Mouse (Mus musculus): ENCODE measurements at regions not wholly inside any gene's neighbourhood (a gene's known extent, or its start where the extent isn't known, plus 50 kb on each side); places are given as distances from the start of the nearest gene placed in this dataset.

DNA sequence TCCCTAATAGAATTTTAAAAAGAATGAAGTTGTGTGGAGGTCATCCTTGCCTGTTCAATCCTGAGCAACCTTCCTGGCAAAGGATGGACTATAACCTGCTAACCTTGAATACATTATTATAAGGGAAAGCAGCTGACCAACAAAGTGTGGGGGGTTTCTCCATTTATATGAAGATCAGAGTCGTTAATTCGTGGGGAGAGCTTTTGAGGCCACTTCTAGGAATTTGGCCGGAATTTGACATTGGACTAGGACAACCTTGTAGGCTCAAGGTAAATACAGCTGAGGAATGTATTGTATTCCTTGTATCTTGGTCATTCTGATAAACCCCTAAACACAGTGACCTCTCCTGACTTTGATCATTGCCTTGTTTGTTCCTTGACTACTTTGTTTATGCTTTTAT lies 56.9 kb downstream of the Klf4 start:
- H3K4me1 ChIP-seq (ENCODE audit: control insufficient read depth, insufficient read depth, low read length): peaks cover 2% of the 10 kb centered on the region; the same call in 1 of the 2 replicates
- no peak overlapping the region for H3K4me3 ChIP-seq (ENCODE audit: control insufficient read depth, low read depth, low read length)
- no peak overlapping the region for H3K27ac ChIP-seq (ENCODE audit: control insufficient read depth, insufficient read depth, low read depth, low read length)
- no peak for TF ChIP-seq CTCF (IDR thresholded peaks at IDR 0.05; ENCODE audit: control insufficient read depth, insufficient read depth, insufficient replicate concordance, low read depth, low read length)
- no peak for TF ChIP-seq POLR2A (IDR thresholded peaks at IDR 0.05; ENCODE audit: control insufficient read depth, low read depth, low read length)
- H3K36me3 ChIP-seq (ENCODE audit: control insufficient read depth, insufficient read depth, low read length): no peaks in the 10 kb centered on the region
- no peaks in the 10 kb centered on the region for H3K27me3 ChIP-seq (ENCODE audit: control insufficient read depth, insufficient read depth, low read length)

DNA sequence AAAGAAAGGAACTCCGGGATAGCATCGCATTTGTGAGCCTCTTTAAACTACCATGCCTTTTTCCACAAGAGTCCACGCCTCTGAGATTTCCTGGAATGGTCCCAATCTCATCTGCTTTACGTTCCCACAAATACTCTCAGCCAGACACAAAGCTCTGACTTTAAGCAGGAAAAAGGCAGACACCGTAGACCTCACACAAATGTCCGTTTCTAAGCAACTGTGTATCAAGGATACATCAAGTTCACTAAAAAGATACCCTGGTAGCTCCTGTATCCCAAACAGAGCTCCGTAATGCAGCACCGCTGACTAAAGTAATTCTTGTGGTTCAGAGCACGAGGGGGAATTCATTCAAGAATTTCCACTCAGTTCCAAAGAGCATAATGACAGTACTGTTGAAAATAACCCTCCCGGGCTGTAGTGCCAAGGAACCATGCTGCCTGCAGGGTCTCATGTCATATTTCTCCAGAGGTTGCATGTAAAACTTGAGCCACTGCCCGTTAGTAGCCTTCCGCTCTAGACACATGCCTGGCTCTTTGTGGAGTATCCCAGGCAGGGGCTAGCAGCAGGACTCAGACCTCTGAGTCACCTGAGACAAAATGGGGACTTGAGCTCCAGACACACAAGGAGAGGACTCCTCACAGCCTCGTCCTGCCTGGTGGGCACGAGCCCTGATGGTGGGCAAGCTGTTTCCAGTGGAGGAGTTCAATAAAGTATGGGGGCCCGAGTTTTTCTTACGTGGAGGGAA lies 58.0 kb downstream of the Klf4 start:
- no peaks in the 10 kb centered on the region for H3K36me3 ChIP-seq (ENCODE audit: control insufficient read depth, insufficient read depth, low read length)
- H3K27me3 ChIP-seq (ENCODE audit: control insufficient read depth, insufficient read depth, low read length): no peaks in the 10 kb centered on the region
- H3K27ac ChIP-seq (ENCODE audit: control insufficient read depth, insufficient read depth, low read depth, low read length): no peak overlapping the region
- TF ChIP-seq CTCF (IDR thresholded peaks at IDR 0.05; ENCODE audit: control insufficient read depth, insufficient read depth, insufficient replicate concordance, low read depth, low read length): no peak
- no peak overlapping the region for H3K4me3 ChIP-seq (ENCODE audit: control insufficient read depth, low read depth, low read length)
- no peaks in the 10 kb centered on the region for H3K4me1 ChIP-seq (ENCODE audit: control insufficient read depth, insufficient read depth, low read length)

DNA sequence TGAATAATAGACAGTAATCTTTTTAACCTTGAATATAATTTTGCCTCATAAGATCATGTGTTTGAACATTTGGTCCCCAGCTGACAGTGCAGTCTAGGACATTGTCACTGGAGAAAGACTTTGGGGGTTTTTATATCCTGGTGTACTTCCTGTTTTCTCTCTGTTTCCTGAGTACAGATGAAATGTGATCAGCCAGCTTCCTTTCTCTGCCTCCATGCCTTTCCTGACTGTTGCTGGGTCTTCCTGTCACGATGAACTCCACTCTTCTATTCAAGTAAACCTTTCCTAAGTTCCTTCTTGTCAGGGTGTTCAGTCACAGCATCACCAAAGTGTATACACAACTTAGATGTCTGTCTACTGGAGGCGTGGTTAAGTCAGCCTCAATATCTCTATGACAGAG lies 59.6 kb downstream of the Klf4 start:
- no peaks in the 10 kb centered on the region for H3K4me1 ChIP-seq (ENCODE audit: control insufficient read depth, insufficient read depth, low read length)
- H3K4me3 ChIP-seq (ENCODE audit: control insufficient read depth, low read depth, low read length): no peak overlapping the region
- H3K27ac ChIP-seq (ENCODE audit: control insufficient read depth, insufficient read depth, low read depth, low read length): no peak overlapping the region
- no peaks in the 10 kb centered on the region for H3K27me3 ChIP-seq (ENCODE audit: control insufficient read depth, insufficient read depth, low read length)
- no peaks in the 10 kb centered on the region for H3K36me3 ChIP-seq (ENCODE audit: control insufficient read depth, insufficient read depth, low read length)
- TF ChIP-seq POLR2A (IDR thresholded peaks at IDR 0.05; ENCODE audit: control insufficient read depth, low read depth, low read length): no peak
- TF ChIP-seq CTCF (IDR thresholded peaks at IDR 0.05; ENCODE audit: control insufficient read depth, insufficient read depth, insufficient replicate concordance, low read depth, low read length): no peak

DNA sequence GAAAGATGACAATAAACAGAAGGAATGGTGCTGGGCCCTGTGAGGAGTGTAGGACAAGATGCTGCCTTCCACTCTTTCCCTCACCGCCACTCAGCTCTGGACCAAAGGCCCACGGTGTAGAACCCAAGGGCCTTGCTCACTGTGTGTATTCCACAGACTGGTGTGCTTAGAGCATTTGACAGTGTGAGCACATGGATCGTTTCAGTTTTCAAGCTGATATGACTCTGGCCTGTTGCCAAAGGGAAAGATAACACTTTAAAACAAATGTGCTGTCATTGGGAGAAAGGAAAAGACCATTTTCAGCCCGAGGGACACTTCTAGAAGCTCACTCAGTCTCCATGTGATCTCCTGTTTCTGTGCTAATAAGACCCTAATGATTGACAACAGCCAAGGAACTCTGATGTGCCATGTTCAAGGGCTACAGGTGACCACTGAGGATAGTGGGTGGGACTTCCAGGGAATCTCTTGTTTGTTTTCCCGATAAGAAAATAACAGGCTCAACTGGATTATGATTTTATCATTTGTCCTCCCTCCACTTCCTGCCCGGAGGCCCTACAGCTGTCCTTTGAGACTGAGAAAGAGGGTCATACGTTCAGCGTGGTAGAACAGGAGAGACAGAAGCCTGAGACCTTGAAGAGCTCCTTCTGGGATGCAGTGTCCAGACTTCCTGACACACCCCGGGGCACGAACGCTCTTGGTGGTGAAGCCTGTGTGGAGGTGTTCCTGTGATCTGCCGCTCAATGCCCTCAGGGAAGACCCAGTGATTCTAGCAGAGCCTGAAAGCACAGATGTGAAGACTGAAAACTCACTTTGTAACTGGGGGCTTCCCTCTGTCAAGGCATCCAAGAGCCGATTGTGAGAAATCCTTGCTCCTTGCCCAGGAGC lies 61.2 kb downstream of the Klf4 start:
- H3K27me3 ChIP-seq (ENCODE audit: control insufficient read depth, insufficient read depth, low read length): no peaks in the 10 kb centered on the region
- no peak for TF ChIP-seq POLR2A (IDR thresholded peaks at IDR 0.05; ENCODE audit: control insufficient read depth, low read depth, low read length)
- no peak for TF ChIP-seq CTCF (IDR thresholded peaks at IDR 0.05; ENCODE audit: control insufficient read depth, insufficient read depth, insufficient replicate concordance, low read depth, low read length)
- no peak overlapping the region for H3K4me3 ChIP-seq (ENCODE audit: control insufficient read depth, low read depth, low read length)
- H3K4me1 ChIP-seq (ENCODE audit: control insufficient read depth, insufficient read depth, low read length): no peaks in the 10 kb centered on the region
- H3K36me3 ChIP-seq (ENCODE audit: control insufficient read depth, insufficient read depth, low read length): no peaks in the 10 kb centered on the region
- H3K27ac ChIP-seq (ENCODE audit: control insufficient read depth, insufficient read depth, low read depth, low read length): no peak overlapping the region

DNA sequence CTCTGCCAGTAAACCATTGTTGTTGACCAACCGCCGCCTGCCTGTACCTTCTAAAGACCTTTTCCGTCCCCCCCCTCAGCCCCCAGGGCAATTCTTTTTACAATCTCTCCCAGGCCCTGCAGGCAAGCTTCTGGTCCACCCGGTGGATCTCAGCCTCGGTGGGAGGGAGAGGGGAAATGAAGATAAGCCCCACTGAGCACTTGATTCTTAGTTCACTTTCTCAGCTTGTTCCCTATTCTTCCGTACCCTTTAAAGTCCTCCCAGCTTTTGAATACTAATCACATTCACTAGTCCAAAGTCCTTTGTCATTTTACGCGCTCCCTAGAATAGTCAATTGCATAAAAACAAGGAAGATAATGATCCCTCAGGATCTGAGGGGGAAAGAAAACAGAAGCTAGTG lies 68.1 kb downstream of the Klf4 start:
- no peak overlapping the region for H3K4me3 ChIP-seq (ENCODE audit: control insufficient read depth, low read depth, low read length)
- no peaks in the 10 kb centered on the region for H3K4me1 ChIP-seq (ENCODE audit: control insufficient read depth, insufficient read depth, low read length)
- no peaks in the 10 kb centered on the region for H3K36me3 ChIP-seq (ENCODE audit: control insufficient read depth, insufficient read depth, low read length)
- no peak overlapping the region for H3K27ac ChIP-seq (ENCODE audit: control insufficient read depth, insufficient read depth, low read depth, low read length)
- TF ChIP-seq POLR2A (IDR thresholded peaks at IDR 0.05; ENCODE audit: control insufficient read depth, low read depth, low read length) (no peak), CTCF (IDR thresholded peaks at IDR 0.05; ENCODE audit: control insufficient read depth, insufficient read depth, insufficient replicate concordance, low read depth, low read length) (no peak)
- no peaks in the 10 kb centered on the region for H3K27me3 ChIP-seq (ENCODE audit: control insufficient read depth, insufficient read depth, low read length)

DNA sequence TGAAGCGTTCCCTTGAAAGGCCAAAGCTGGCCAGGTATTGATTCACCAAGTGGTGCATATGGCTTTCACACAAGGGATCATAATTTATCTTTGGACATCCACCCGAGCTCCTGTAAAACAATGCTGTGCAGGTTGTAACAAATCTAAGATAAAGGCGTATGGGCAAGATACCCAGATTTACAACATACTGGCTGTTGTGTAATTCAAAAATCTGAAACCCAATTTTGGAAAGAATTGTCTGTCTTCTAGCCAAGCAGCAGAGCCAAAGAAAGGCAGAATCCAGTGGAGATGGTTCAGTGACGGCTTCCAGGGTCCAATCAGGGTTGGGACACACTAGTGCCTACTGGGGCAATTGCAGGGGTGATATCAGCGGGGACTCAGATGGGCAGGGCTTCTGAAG lies 70.3 kb downstream of the Klf4 start:
- H3K4me3 ChIP-seq (ENCODE audit: control insufficient read depth, low read depth, low read length): no peak overlapping the region
- H3K27me3 ChIP-seq (ENCODE audit: control insufficient read depth, insufficient read depth, low read length): no peaks in the 10 kb centered on the region
- TF ChIP-seq CTCF (IDR thresholded peaks at IDR 0.05; ENCODE audit: control insufficient read depth, insufficient read depth, insufficient replicate concordance, low read depth, low read length): no peak
- no peak for TF ChIP-seq POLR2A (IDR thresholded peaks at IDR 0.05; ENCODE audit: control insufficient read depth, low read depth, low read length)
- H3K27ac ChIP-seq (ENCODE audit: control insufficient read depth, insufficient read depth, low read depth, low read length): no peak overlapping the region
- H3K4me1 ChIP-seq (ENCODE audit: control insufficient read depth, insufficient read depth, low read length): no peaks in the 10 kb centered on the region
- H3K36me3 ChIP-seq (ENCODE audit: control insufficient read depth, insufficient read depth, low read length): no peaks in the 10 kb centered on the region

DNA sequence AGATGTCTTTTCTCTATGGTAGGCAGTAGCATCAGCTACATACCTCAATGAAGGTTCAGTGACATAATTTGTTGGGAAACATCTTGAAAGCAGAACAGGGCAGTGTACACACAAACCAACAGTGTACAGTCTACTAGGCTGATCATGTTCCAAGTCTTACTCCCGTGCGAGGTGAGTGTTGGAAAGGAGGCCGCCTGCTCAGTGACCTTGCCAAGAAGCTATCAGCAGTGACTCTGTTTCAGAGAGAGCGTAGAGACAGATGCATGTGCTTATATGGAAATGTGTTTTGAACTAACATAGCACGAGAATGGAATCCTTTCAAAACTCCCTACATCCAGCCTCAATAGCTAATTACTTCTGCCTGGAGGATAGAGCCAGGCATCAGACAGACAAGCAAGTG lies 78.4 kb downstream of the Klf4 start:
- H3K36me3 ChIP-seq (ENCODE audit: control insufficient read depth, insufficient read depth, low read length): no peaks in the 10 kb centered on the region
- H3K27me3 ChIP-seq (ENCODE audit: control insufficient read depth, insufficient read depth, low read length): no peaks in the 10 kb centered on the region
- H3K27ac ChIP-seq (ENCODE audit: control insufficient read depth, insufficient read depth, low read depth, low read length): no peak overlapping the region
- TF ChIP-seq POLR2A (IDR thresholded peaks at IDR 0.05; ENCODE audit: control insufficient read depth, low read depth, low read length) (no peak), CTCF (IDR thresholded peaks at IDR 0.05; ENCODE audit: control insufficient read depth, insufficient read depth, insufficient replicate concordance, low read depth, low read length) (no peak)
- H3K4me3 ChIP-seq (ENCODE audit: control insufficient read depth, low read depth, low read length): no peak overlapping the region
- H3K4me1 ChIP-seq (ENCODE audit: control insufficient read depth, insufficient read depth, low read length): no peaks in the 10 kb centered on the region
